Mouse (Mus musculus) CH12F3 (cell line): ENCODE measurements around the gene 1700020L24Rik.

Source experiments
- in situ Hi-C: fragments of 300-500 bp; cut with MboI; formaldehyde crosslinking; loops from 2 replicates; pipeline ENCODE4 v1.14.3; 2020; ENCODE audit warnings: low sequenced_read_pairs

Gene 1700020L24Rik

DNA sequence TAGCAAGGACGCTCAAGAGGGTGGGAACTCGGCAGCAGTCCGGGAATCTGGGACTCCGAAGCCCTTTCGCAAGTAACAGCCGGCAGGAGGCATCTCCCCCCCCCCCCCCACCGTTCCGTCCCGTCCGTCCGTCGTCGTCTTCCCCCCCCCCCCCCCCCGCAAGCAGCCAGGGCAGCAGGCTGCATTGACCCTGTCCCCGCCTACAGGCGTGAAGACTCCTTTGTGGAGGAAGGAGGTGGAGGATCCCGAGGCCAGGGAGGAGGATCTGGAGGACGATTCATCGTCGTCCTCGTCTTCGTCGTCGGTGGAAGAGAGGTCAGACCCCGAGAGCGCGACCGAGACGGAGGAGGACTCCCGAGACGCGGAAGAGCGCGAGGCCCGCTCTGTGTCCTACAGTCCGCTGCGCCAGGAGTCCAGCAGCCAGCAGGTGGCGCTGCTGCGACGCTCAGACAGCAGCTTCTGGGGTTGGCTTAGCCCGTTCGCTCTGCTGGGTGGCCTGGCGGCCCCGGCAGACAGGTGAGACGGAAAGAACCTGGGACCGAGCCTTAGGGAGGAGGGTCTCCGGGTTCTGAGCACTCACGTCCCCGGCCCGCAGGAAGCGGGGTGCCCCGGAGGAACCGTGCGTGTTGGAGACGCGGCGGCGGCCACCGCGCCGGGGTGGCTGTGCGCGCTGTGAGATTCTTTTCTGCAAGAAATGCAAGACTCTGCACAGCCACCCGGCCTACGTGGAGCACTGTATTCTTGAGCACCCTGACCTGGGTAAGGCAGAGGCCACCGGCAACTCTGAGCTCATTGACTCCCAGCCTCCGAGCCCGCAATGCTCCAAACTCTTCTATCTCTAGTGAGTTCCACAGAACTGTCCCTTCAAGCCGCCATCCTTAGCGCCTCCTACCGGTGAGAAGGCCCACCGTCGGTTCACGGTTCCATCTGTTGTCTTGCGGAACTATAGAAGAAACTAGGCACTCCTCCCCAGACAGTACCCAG, 2.9 kb downstream of the 1700020L24Rik start:
- in situ Hi-C loops: no loop called here

DNA sequence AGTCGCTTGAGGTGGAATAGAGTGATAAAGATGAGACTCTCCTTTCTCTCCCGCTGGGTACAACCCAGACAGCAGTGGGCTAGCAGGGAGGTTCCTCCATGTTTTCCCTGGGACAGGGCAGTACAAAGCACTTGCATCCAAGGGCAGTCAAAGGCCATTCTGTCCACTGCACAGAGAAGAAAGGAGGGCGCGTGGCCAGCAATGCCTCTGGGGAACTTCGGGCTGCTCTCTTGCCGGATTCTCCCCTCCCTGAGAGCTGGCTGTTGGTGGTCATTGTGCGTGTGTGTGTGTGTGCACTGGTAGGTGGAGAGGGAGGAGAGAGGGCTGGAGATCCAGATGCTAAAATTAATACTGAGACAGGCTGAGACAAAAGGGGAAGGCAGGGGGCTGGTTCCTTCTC, 3.8 kb downstream of the 1700020L24Rik start:
- in situ Hi-C loops: no loop called here

DNA sequence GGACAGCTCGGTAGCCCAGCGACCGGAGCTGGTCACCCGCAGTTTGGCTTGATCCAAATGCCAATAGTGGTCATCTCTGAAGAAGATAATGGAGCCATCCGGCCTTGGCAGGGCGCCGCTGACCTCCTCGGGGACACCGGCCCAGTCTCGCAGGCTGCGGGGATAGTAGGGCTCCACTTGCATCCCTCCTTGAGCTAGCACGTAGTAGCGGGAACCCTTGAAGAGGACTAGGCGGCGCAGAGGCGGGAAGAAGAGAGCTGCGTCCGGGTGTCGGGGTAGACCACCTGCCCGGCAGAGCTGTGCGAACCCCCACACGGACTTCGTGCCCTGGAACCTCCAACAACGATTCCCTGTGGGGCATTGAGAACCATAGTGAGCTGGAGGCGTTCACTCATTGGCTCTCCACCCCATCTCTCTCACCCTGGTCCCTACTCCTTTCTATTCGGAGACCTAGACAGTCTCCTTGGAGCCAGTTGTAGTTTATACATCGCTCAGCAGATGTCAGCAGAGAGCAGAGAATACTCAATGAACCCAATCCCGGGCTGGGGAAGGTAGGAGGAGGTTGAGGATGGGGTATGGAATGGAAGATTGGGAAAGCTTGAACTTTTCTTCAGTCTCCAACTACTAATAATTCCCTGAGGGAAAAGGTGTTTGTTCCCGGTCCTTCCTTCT, 5.3 kb downstream of the 1700020L24Rik start:
- in situ Hi-C loops: no loop called here

DNA sequence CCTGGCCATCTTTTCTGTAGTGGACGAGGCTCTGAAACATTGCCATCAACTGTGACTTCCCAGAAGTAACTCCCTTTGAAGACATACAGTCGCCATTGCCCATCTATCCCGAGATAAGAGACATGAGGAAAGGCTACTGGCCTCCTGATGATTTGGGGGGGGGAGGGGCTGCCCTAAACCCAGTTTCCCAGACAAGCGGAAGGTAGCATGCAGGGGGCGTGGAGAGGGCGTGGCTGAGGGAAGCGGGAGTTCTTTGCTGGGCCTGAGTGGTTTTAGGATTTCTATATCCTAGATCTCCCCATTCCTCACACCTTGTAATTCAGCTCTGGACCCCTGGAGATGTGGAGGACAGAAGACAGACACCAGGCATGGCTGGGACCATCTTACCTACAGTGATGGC, 6.3 kb downstream of the 1700020L24Rik start:
- in situ Hi-C loops: no loop called here

DNA sequence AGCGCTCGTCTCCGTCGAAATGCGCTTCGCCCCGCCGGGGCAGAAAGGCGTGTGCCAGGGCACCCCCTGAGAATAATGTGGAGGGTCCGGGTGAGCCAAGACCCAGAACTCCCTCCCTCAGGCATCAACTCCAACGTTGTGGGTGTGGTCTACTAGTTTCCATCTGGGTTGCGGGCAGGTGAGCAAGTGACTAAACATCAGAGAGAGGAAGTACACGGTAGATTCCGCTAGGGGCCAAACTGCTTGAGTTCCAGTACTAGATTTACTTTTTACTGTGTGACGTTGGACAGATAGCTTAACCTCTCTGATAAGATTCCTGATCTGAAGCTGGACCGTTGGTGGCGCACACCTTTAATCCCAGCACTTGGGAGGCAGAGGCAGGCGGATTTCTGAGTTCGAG, 7.5 kb downstream of the 1700020L24Rik start:
- in situ Hi-C loops: no loop called here

DNA sequence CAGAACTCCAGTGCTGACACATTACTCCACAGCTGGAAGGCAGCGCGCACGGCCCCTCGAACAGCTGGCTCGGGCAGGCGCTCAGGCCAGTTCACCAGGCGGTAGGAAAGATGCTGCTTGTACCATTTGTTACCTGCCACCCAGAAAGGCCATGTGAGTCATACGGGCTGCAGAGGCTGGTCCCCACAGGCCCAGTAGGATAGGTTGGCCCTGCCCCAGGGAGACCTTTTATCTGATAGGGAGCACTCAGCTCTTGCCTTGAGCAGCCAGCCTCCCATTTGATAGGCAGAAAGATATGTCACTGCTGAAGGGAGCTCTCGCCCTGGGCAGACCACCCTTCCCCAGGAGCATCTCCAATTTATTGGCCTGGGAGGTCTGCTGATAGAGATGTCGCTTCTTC, 10.1 kb downstream of the 1700020L24Rik start:
- in situ Hi-C loops: no loop called here

DNA sequence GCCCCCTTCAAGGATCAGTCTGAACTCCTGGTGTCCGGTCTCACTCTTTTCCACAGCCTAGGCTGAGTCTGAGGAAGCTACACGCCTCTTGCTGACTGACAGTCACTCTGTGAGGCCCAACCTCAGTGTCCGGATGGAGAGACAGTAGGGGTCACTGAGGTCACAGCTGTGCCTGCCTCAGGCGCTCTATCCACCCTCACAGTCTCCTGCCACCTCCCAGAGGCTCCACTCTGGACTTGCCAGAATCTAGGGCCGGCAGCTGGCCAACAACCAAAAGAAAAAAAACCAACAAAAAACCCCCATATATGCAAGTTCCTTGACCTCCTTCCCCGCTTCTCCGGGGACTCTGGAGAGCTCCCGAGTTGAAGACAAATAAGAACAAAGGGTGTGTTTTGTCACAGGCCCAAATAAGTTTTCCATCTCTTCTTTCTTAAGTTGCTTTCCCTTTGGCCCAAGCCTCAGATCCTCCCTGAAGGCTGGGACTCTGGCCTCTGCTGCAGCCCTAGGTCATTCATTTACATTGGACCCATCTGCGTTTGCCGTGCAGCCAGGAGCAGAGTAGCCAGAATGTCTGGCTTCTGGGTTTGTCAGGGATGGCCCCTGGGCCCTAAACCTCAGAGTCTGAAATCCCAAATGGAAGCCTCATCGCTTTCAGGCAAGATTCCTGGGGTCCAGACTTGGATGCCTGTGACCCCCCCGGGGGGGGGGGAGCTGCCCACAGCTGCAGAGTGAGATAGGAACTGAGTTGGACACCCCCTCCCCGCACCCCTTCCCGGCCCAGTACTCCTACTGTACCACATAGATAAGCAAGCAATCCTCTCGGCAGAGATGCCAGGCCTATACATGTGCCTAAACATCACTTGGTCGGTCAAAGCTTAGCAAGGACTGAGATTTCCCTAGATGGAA, 10.8 kb downstream of the 1700020L24Rik start:
- in situ Hi-C loops: no loop called here

DNA sequence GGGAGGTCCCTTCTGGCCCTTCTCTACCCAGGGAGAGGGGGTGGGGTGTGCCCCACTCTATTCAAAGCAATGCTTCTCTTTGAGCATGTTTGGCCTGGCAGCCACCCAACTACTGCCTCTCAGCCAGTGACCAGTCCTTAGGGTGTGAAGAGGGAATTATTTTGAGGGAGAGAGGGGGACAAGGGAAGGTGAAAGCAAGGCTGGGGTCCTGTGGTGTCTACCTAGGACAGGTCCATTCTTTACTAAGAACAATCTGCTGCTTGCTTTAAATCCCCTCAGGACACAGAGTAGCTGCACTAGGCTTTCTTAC, 11.4 kb downstream of the 1700020L24Rik start:
- in situ Hi-C loops: no loop called here

DNA sequence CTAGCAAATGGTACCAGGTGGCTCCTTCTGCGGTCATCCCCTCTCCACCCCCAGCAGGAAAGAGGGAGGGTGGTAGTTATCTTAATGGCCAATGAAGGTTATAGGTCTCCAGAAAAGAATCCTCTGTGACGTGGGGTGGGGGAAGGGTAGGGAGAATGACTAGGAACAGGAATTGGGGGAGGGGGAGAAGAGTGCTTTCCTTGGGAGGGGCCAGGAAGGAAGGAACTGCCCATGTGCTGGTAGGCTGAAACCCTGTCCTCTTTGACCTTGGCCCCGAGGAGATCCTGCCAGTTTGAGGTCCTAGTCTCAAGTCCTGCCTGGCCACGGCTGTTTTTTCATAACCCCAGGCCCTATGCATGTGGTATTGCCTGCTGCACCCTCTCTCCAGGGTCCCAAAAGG, 11.8 kb downstream of the 1700020L24Rik start:
- in situ Hi-C loops: no loop called here

DNA sequence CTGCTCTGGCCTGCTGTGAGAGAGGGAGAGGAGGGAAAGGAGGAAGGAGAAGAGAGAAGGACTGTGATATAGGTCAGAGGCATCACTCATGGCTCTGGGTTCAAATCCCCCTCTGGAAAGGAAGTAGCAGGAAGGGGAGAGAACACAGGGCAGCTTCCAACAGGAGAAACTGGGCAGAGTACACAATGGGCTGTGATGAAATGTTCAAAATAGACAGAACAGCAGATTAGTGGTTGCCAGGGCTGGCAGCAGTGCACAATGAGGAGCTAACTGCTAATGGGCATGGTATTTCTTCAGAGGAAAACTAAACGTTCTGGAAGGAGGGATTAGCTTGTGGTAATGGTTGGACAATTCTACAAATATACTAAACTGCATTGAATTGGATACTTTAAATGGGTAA, 13.1 kb downstream of the 1700020L24Rik start:
- in situ Hi-C loops: no loop called here

DNA sequence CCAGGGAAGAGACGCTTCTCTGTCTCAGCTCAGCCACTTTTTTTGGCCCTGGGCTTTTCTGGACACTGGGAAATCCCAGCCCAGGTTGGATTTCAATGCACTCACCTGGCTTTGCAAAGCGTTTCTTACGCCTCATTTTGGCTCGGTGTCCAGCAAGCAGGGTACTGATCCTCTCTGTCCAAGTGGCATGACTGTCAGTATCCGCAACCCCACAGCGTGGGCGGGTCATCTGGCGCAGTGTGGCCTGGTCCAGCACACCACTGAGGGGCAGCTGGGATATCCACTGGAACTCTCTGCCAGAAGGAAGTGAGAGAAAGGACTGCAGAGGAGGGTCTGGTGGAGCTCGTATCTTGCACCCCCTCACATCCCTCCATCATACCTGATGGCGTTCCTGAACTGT, 13.8 kb downstream of the 1700020L24Rik start:
- in situ Hi-C loops: no loop called here

DNA sequence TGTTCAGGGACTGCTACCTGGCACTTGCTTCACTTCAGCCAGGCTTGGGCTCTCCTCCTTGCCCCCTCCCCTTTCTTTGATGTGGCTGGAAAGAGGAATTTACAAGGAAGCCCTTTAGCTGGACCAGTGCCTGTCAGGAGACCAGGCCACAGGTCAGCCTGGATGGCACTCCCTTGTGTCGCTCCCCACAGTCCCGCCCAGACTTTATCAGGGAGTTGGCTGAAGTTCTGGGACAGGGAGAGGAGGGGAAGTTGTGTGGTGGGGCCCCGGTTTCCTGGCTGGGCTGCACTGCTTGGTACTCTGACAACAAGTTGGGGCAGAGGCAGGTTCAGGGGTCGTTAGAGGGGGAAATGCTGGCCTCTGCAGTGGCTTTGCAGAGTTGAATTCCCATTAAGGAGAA, 17.1 kb downstream of the 1700020L24Rik start:
- in situ Hi-C loops: no loop called here

DNA sequence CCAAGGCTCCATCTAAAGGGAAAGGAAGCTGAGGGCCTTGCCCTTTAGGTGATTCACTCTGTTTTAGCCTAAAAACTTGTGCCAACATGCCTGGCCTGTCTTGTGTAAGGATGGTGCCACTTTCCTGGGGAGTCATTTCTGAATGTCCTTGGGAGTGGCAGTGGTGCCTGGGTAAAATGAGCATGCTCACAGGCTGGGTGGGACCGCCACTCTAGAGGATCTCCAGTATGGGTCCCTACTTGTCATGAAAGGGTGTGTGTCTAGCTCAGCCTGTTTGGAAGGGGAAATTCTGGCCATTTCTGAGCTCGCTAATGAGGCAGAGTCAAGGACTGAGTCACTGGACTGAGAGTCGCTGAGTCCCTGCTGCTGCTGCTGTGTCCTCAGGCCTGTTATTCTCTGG, 18.1 kb downstream of the 1700020L24Rik start:
- in situ Hi-C loops: no loop called here

DNA sequence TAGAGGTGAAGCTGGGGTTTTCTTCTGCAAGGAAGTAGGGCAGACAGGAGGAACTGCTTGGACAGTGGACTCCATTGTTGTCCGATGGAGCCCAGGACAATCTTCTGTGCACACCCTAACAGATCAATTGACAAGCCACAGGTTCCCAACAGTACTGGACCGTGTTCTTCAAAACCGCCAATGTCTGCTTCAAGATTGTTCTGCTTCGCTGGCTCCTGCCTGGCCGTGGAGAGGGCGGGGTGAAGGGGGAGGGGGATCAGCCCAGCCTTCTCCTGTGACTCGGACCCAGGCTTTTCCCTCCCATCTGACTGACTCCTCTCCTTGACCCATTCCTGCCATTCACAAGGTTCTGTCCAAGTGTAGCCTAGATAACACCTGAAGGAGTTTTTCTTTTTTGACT, 19.8 kb downstream of the 1700020L24Rik start:
- in situ Hi-C loops: no loop called here

DNA sequence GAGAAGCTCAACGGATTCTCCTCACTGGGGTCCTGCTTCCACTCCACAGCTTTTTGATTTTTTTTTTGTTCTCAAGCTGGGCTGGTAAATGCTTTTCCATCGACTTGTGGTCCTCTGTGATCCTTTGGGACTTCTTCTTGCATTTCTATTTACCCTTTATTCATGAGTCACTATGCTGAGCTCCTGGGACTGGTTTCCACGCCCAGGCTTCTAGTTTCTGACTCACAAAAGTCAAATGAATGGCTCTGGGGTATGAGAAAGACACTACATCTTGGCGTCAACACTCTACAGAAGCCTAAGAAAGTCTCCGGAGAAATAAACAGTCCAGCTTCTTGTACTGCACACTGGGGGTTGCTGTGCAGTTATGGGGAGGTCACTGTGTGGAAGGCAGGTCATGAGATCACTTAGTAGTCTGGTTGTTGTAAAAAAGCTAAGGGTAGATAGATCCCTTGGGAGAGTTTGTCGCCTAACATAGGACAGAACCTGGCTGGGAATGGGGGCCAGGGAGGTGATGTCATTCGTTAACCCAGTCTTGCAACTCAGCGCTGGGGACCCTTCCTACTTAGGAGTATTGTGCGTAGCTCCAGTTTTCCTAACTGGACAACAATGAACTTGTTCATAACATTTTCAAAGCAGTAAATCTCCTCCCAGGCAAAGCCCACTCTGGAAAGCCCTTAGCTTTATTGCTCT, 20.6 kb downstream of the 1700020L24Rik start:
- in situ Hi-C loops: no loop called here

DNA sequence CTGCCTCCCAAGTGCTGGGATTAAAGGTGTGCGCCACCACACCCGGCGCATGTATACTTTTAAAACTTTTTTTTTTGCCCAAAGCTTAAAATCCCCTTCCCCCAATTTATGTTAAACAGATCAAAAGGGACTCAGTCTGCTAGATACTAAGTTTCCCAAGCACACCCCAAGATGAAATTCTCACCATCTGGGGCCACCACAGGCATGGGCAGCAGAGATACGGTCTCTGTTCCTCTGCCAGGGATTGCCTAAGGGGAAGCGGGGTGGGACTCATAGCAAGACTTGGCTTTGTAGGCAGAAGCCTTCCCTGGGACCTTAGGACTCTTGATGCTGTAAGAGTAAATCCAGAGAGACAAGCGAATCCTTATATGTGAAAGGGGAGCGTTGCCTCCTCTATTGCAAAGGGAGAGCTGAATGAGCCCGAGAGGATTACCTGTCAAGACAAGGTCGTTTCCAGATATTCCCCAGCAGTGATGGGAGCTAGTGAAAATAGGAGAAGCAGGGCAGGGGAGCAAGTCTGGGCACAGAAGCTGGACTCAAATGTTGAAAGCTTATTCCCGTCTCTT, 24.1 kb downstream of the 1700020L24Rik start:
- in situ Hi-C loops: no loop called here

DNA sequence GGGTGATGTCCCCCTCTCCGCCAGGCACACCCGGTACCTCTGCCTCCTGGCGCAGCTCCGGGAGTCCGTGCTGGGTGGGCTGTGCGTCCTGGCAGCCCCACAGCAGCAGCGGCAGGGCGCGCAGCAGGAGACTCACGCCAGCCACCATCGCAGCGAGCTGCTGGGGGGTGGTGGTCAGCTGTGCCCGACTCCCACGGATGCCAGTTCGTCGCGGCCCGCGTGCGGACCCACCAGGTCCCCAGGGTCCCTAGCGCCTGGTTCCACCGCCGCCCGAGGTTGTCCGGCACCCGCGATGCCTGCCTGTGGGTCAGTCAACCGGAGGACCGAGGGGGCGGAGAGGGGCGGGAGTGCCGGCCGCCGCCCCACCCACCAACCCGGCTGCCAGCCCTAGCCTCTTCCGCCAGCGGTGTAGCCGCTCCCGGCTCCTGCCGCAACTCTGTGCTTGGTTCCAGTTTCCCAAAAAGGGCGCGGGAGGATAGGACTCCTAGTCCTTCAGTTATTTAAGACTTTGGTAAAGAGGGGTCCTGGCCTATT, 25.3 kb downstream of the 1700020L24Rik start, which contains the start of gene Mmp28:
Mmp28 (minus strand) TSS at position 361 of the 534 bp plus-strand sequence.
- in situ Hi-C loops: no loop called here

DNA sequence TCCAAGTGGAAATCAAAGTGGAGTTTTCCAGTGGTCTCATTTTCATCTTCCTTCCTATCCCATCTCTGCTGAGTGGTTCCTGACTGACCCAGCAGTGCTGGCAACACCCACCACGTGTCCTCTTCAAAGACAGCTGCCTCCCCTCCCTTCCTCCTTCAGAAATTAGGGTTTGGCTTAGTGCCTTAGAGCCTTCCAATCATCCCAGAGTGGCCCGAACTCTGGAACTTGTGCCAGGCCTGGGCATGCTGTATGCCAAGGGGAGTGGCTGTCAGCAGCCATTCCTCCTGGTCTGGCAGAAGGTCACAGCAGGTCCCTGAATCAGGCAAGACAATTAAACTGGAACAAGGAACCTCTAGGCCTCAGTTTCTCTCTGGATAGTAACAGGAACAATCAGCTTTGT, 28.5 kb downstream of the 1700020L24Rik start:
- in situ Hi-C loops: no loop called here

DNA sequence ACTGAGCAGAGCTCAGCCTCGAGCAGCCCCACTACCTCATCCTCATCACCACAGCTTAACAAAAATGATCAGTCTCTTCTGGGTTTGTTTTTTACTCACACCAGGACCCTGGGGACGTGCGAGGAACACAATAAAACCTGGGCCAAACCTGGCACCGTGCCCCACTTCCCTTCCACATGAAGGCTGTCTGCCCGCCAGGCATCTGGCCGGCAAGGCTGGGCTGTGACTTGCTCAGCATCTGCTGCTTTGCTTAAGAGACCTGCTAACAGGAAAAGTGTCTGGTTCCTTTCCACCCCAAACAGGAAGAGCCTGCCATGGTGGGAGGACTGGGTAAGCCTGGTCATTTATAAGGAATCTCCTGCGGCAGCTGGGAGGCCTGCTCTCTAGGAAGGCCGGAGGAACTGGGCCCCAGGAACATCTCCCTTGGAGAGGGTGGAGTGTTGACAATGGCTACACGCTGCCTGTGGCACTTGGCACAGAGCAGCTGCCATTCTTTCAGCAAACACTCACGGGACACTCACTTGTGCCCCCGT, 29.7 kb downstream of the 1700020L24Rik start:
- in situ Hi-C loops: no loop called here

DNA sequence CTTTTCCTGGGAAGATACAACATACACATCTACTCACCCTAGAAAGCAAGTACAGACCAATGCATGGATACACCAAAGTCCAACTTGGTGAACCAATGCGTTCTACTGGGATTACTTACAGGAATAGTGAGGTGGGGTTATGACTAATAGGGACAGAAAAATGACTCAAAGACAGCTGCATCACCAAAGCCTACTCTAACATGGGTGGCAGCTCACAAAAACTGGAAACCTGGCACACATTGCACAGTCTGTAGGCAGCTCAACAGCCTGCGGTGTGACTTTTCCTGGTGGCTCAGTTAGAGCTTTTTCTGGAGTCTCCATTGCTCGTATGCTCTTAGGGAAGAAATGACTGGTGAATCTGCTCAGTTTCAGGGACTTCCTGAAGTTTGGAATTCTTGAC, 31.3 kb downstream of the 1700020L24Rik start:
- in situ Hi-C loops: no loop called here
